Mouse (Mus musculus): Measurements from ENCODE around the gene Castor1.

- TF ChIP-seq GATA1 (IDR thresholded peaks at IDR 0.05; ENCODE audit: borderline replicate concordance, low read length) (no peak), FLI1 (IDR thresholded peaks at IDR 0.05; ENCODE audit: low read length) (no peak)
Observed at GRCm38 (mm10) chr11:4246126-4246525, 28.1 kb downstream of the Castor1 start.

All from megakaryocyte, embryonic 14.5 days (primary cell).